Mouse (Mus musculus): ENCODE data around the gene Cdk18.
"Not testable (repeated sequence)": the region's sequence is repeated elsewhere in the genome, so short reads cannot be mapped to it uniquely, and the experiment has no call there.

Cdk18 gene

DNA sequence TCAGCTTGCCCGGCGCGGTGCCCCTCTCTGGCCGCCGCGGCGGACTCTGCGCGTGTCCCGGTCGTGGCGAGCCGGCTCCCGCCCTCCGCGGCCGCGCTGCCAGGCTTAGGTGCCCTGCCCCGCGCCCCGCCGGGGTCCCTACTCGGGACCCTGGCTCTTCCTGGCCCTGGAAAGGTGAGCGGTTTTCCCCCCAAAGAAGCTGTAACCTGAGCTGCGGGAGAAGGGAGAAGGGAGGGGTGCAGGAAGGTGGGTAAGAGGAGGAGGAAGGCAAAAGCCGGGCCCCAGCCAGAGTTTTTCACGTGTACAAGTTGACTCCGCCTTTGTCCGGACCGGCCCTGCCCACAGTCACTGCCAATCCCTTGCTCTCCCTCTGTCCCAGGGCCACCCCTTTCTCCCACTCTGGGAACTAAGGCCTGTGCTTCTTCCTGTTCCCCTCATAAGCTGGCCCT is at the start of gene Cdk18:
Gene Cdk18, minus strand, starts transcription at position 269 of the 449 bp plus-strand sequence.
- DNase-seq, result peak; percentile 90

DNA sequence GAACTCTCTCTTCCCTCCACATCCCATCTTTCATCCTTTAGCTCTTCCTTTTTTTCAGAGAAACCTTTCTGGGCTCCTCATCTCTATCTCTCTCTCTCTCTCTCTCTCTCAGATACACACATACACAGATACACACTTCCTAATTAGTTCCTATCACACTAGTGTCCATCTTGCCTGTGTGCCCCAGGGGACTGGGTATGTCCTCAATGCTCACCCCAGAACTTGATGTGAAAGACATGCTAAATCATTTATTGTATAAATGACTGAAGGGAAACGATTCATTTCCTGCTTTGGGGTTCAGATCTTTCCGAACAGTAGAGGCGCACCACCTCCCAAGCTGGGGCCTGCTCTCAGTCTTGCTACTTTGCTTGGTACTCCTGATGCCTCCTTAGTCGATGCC is 49.7 kb upstream of the Cdk18 start:
- no peak for DNase-seq

DNA sequence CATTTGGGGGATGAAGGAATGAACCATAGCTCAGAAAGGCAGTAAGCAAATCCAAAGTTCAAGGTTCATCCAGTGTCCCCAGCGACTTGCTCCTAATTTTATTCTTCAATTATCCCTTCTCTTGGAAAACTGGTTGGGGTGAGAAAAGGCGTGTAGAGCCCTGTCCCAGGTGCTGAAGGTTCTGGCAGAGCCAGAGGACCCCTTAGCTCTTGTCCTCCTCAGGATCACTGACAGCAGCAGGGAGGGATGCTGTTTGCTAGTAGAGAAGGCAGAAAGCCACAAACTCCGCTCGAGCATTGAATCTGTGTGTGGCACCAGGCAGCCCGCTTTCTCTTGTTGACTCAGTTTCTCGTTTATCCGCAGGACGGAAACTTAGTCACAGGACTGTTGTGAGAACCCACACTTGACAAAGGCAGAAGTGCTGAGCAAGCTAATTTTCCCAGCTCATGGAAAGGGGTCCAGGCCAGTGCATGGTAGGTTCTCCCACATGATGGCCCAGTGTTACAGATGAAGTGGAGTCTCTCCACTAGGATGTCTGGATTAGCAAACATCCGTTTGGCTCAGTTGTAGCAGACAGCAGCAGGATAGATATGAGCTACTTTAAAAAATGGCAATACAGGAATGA is 49.1 kb upstream of the Cdk18 start:
- peak; percentile 39 for DNase-seq

DNA sequence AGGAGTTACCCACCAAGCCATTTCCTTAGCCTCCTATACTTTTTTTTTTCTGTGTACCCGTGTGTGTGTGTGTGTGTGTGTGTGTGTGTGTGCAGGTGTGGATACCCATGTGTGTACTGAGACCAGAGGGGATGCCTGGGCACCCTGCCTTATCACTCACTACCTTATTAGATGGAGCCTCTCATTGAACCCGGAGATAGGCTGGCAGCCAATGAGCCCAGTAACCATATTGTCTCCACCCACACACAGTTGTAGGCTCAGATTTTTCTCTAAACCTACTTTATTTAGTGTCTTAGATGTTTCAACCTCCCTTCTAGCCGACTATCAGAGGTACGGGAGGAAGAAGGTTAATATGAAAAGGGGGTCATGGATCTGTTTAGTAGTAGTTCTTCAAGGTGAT is 46.8 kb upstream of the Cdk18 start:
- no peak for DNase-seq

DNA sequence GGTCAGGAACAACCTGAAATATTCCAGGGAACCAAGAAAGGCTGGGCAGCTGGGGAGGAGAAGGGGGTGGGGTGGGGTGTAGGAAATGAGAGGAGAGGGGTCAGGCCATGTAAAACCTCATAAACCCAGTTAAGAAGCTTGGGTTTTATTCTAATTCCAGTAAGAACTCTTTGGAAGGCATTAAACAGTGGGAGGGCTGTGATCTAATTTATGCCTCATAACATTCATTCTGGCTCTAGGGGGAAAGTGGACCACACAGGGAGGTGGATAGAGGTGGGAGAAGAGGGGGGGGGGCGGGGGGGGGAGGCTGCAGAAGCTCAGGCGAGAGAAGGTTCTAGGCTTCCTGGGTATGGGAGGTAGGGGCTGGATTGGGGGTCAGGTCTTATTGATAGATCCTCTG is 32.1 kb upstream of the Cdk18 start:
- DNase-seq, result no peak

DNA sequence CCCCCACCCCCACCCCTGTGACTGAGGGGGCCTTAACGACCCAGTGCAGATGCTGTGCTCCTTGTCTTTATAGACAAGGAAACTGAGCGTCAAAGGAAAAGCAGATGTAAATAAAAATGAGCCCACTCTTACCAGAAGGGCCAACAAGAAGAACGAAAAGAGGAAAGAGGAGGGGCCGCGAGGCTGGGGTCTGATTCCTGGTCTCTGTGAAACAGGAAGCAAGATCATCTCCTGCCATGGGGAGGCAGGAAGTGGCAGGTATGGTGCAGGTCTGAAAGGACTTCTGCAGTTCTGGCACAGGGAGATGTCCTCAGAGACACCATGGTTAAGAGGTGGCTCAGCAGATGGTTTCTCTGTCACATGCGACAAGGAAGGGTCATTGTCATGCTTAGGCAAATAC is 31.2 kb upstream of the Cdk18 start:
- DNase-seq, result no peak

DNA sequence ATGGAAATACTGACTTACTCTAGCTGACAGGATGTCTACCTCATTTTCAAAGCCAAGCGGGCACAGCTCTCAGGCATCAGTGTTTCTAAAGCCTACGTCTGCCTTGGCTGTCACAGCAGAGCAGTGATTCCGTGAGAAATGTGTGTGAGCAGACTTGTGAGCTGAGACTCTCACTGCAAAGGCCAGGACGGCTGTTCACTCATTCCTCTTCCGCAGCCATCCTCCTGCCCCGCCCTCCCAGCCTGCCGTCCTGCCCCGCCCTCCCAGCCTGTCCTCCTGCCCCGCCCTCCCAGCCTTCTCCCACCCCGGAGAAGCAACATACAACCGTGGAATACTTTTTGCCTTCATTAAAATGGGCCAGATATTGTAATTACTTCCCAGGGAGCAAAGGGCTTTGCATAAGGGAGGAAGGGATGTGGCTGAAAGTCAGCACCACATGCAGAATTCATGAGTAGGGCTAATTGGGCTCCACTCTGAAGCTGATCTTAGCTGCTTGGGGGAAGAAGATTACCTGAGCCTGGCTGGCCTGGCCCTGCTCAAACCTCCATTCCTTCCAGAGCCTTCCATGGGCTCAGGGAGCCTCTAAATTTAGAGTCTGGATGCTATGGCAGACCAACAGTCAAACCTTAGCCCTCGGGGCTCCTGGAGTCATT is 28.8 kb upstream of the Cdk18 start:
- DNase-seq, result peak; percentile 70

DNA sequence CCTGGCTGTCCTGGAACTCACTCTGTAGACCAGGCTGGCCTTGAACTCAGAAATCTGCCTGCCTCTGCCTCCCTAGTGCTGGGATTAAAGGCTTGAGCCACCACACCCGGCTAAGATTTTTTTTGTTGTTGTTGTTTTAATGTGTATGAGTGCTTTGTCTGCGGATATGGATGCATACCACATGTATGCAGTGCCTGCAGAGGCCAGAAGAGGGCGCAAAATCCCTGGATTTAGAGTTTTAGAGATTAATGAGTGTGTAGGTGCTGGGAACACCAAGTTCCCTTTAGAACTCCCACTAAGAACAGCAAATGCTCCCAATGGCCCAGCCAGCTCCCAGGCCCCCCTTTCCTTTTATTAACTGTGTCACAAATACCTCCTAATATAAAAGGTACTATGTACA is 26.4 kb upstream of the Cdk18 start:
- DNase-seq, result no peak

DNA sequence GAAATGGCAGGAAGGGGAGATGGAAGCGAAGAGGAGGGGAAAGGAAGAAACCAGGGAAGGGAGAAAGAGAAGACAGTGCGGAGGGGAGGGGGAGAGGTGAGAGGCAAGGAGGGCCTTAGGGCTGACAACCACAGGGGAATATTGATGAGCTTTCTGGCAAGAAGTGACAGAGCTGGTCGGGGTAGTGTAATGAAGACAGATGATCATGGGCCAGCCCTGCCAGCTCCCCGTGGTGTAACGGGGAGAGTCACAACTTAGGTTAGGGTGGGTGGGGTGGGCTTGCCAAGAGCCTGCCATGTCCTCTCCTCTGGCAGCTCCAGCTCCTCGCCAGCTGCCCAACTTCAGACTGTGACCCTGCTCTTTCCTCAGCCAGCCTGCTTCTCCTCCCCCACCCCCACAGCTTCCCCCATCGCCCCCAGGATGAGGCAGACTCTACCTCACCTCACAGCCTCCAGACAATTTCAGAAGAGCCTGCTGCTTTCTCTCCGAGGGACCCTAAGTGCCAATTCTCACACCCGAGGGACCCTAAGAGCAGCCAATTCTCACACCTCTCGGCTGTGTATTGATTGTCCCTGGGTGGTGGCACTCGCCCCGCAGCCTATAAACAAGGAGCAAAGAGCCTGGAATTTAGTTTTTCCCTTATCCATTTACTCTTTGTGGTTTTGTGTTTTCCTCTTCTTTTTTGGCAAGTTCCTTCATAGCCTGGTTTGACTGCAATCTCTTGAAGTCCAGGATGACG is 25.5 kb upstream of the Cdk18 start:
- DNase-seq, result no peak

DNA sequence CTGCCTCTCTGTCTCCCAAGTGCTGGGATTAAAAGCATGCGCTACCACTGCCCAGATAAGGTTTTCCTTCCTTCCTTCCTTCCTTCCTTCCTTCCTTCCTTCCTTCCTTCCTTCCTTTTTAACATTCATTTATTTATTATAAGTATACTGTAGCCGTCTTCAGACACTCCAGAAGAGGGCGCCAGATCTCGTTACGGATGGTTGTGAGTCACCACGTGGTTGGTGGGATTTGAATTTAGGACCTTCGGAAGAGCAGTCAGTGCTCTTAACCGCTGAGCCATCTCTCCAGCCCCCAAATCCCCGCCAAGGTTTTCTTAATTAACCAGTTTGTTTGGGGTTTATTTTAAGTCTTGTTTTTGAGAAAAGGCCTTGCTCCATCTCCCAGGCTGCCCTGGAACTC is 23.1 kb upstream of the Cdk18 start:
- not testable (repeated sequence) for DNase-seq

DNA sequence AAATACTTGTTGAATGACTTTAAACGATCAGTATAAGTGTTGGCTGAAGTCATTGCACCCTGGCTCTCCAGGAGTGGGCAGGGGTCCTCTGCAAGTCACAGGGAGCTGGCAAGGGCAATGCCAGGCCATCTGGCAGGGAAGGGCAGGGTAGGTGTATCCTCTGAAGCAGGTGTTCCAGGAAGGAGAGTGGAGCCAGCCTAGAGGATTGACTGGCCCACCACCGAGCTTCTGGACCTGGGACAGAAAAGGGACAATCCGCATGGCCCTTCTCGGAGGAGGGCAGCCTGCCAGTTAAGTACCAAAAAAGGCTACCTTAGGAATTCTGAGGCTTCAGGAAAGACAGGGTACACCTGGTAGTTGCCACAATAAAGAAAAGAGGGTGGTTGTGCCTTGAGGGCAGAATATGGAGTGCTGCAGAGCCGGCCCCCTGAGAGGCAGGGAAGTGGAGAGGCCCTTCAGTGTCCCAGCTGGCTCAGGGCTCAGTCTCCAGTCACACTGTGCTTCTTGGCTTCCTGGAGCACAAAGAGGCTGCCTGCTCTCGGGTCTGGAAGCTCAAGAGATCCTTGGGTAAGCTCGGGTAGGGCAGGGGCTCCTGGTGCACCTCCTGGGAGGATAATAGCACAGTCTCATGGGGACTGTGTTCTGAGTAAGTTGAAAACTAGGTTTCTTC is 21.9 kb upstream of the Cdk18 start:
- DNase-seq, result no peak

DNA sequence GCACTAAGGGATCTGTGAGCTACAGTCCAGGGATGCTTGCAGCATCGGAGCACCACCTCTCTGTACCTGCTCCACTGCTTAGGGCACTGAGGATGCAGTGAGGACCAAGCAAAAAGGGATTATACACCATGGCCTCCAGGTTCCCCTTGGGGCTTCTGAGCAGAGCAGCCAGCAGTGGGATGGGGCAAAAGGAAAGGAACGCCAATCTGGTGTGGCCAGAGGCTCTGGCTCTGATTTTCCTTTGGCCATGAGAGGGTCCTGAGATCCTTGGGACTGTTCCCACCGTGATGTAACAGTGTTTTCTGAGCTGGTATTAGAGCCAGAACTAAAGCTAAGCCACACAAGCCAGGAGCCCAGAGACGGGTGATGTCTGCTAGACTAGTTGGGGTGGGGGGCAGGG is 20.2 kb upstream of the Cdk18 start:
- no peak for DNase-seq

DNA sequence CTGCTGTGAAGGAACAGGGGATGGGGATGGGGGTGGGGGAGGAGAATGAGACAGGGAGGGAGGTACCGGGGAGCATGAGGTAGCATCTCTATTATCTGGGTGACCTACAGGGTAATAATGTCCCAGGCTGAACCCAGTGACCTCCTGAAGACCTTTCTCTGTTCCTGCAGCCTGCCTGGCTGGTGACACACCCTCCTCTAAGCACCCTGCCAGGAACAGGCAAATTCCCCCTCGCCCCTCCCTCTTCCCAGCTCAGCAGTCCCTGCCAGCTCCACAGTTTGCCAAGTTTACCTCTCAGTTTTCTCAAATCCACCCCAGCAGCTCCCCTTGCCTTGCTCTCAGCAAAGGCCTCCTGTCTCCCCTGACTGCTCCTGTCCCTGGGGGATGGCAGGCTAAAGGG is 19.3 kb upstream of the Cdk18 start:
- peak; percentile 54 for DNase-seq

DNA sequence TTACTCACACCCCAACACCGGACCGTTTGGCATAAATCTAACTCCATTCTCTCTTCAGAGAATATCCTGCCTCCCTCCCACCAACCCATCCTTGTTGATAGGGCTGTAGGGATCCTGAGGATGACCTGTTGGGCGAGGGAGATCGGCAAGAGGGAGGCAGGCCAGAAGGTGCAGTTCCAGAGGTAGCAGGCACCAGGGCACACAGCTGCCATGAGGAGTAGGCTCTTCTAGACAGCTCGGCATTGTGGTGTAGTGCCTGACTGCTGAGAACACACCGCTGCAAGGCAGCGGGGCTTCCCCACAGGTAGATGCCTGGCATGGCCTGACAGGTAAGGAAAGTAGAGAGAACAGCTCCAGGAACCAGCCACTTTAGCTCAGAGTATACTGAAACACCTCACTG is 18.3 kb upstream of the Cdk18 start:
- DNase-seq, result no peak

DNA sequence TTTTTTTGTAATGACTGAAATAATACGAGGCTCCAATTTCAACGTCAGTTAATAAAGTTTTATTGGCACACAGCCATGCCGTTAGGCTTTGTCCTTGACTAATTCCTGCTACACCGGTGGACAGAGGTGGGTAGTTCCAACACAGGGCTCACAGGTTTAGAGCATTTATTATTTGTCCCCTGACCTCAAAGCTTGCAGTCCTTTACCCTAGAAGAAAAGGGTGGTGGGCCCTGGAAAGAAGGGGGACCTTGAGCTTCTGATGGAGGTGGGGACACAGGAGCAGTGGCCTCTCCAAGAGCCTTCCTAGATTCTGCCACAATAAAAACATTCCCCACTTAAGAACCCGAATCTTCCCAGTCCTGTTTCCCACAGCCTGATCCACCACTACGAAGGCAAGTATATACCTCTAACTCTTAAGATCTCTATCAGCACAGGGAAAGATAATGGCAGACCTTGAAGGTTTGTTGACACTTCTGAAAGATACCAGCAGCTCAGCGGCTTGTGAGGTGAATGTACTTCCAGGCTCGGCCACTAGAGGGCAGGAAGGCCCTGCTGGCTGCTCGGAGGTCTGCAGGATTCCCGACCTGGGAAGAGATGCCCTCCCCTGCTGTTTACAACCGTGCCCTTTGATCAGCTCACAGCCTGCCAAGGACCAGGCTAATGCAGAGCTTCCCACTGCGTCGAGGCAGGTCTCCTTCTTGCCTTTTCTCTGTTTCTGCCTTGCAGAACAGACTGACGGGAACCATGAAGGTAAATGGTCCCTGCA is 17.7 kb upstream of the Cdk18 start:
- DNase-seq, result peak; percentile 95

DNA sequence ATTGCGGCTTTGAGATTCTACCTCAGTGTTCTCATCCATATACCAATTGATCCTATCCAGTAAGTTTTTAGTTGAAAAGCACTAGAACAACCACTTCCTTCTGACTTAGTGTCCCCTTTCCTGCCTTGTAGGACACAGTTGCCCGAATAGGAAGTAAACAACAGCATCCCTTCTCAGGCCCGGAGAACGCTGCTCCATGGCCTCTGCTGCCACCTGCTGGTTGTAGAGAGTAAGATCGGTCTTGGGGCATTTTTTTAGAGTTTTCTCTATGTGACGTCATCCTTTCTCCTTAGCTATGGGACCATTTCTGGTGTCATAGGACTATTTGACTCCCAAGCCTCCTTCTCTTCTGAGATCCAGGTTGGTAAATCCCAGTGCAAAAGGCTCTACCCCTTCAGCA is 16.3 kb upstream of the Cdk18 start:
- DNase-seq, result peak; percentile 91

DNA sequence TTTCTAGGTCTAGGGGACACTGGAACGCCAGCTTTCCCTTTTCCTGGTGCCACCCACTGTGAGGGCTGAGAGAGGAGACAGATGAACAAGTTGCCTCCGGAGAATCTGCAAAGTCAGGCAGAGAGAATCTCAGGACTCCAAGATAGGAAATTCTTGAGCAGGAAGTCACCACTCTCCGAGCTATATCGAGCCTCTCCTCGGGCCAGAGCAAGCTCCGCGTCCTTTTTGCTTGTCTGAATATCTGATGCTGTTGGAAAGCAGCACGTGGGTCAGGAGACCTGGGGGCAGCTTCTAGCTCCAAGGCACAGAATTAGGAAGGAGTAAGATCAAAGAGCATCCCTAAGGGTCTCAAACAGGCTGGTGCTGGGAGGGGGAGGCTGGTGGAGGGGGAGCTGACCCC is 14.2 kb upstream of the Cdk18 start:
- DNase-seq, result peak; percentile 41

DNA sequence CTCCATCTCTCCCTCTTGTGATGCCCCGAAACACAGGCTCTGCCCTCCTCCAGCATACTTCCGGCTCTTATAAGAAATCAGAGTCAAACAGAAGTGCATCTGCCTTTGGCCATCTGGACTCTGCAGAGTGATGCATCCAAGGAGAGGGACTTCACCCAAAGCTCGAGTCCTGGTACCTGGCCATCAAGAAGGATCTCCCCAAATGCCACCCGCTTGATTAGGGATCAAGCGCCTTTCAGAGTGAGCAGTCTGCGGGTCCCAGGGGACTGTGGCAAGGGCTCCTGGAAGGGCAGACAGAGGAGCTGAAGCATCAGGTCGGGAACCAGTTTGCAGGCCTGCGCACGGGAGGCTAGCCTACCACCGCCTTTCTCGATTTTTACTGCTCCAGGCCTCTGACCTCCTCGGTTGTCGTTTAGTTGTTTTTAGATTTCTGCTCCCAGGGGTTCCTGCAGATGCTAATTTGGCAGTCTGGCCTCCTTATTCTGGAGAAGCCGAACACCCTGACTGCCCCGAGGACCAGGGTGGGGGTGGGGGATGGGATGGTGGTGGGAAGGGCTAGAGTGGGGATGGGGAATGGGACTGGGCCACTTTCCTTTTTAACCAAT is 13.7 kb upstream of the Cdk18 start:
- DNase-seq, result no peak

DNA sequence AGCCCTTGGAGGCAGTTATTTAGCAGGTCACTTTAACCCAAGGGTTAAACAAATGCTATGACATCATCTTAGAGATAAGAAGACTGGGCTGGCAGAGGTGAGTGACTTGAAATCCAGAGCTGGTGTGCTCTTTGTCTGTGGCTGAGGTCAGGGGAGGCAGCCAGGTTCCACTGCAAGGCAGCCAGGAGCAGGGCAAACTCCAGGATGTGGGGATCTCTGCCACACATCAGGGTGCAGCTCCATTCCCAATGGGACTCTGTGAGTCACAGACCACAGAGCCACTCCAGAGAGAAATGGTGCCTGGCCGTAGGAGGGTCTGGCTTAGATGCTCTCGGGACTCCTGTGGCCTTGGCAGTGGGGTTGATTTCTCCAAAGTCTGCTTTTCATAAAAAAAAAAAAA is 12.4 kb upstream of the Cdk18 start:
- DNase-seq, result no peak

DNA sequence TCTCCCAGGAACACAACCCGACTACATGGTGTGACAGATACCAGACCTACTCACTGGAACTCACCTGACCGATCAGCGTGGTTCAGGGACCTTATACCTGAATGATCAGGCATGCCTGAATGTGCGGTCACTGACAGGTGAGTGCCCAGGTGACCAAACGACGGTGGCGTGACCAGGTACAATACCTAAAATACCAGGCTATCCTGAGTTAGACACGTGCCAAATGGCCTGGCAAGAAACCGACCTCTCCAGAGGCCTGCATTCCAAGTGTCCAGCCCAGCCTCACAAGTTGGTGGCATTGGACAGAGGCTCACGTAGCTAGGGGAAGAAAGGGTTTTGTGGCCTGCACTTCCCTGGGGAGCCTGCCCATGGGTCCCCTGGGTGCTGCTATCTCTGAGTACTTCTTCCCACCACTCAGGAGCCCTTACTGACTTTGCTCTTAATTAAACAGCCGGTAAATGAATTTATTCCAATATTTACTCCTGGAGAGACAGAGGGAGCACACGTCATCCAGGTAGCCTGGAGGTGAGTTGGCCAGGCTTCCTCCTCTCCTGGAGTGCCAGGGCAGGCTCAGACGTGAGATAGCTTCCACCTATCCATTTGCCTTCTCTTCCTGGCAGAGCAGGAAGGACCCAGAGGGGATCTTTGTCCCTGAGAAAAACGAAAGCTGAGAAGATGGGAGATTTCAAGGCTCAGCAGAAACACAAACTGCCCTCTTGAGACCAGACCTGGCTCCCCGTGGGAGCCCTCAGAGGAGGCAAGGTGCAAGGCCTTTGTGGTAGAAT is 11.5 kb upstream of the Cdk18 start:
- peak; percentile 51 for DNase-seq

DNA sequence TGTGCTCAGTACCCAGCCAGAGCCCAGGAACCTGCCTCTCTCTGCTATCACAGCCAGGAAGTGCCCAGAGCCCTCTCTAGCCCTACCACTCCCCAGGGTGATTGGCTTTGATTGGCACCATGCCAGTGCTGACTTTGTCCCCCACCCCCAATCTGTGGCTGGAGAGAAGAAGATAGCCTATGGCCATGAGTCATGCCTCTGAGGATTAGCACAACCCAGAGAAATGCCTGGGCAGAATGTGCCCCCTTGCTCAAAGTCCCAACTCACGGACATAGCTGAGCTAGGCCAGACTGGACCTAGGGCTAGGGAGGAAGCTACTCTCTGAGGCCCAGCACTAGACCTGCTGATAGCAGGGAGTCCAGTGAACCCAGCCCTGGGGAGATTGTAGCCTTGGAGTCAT is 10.7 kb upstream of the Cdk18 start:
- DNase-seq, result peak; percentile 82

DNA sequence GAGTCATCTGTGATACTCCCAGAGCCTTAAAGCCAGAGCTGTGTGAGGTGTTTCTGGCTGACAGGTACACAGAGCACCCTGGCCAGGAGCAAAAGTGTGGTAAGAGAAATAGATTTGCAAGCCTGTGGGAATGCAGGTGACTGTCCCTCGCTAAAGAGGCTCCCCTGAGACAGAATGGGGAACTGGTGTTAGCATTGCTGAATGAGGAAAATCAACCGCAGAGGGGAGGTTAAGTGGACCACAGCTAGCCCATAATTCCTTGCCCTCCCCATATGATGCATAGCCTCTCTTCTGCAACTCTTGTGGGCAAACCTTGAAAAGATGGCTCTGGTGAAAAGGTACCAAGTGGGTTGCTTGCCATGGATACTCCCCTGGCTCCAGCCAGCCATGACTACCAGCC is 9.9 kb upstream of the Cdk18 start:
- DNase-seq, result no peak
